Mouse (Mus musculus) hindbrain, embryonic 12.5 days (tissue): ENCODE measurements around the gene Pnlip. TPM values are rescaled to one million over a fixed set of nuclear protein-coding genes. Genes with fewer than 3 reads are reported as not detected.

ENCODE experiments used
- ATAC-seq: fragments of 200-750 bp; cut with Nextera tagmentation; 2 replicates; pipeline ENCODE4 v1.8.0; 2017; ENCODE audit warnings: moderate TSS enrichment; ENCODE audit not compliant: low FRiP score
- H3K27ac ChIP-seq: fragments of 300-500 bp; sonication (generic); 2 replicates; pipeline ENCODE4 v1.5.1; 2016; ENCODE audit warnings: mild to moderate bottlenecking
- H3K27me3 ChIP-seq: fragments of 300-500 bp; sonication (generic); 2 replicates; pipeline ENCODE4 v1.6.1; 2016; ENCODE audit warnings: mild to moderate bottlenecking
- H3K36me3 ChIP-seq: fragments of 300-500 bp; sonication (generic); 2 replicates; pipeline ENCODE4 v1.6.1; 2016; ENCODE audit warnings: mild to moderate bottlenecking
- H3K4me1 ChIP-seq: fragments of 300-500 bp; sonication (generic); 2 replicates; pipeline ENCODE4 v1.6.1; 2016
- H3K4me2 ChIP-seq: fragments of 300-500 bp; sonication (generic); replicated peaks from 2 replicates; pipeline ENCODE4 v1.6.1; 2016; ENCODE audit warnings: mild to moderate bottlenecking
- H3K4me3 ChIP-seq: fragments of 300-500 bp; sonication (generic); 2 replicates; pipeline ENCODE4 v1.5.1; 2016; ENCODE audit warnings: mild to moderate bottlenecking
- H3K9ac ChIP-seq: fragments of 300-500 bp; sonication (generic); 2 replicates; pipeline ENCODE4 v1.6.1; 2016; ENCODE audit warnings: mild to moderate bottlenecking, moderate library complexity
- H3K9me3 ChIP-seq: fragments of 300-500 bp; sonication (generic); replicated peaks from 2 replicates; pipeline ENCODE4 v1.6.1; 2016; ENCODE audit warnings: mild to moderate bottlenecking
- WGBS: fragments of 180-500 bp; shearing (Covaris S2); methylation state at CpG from one replicate; pipeline ENCODE4 v1.1.7; 2016; 5-methylcytosine and 5-hydroxymethylcytosine counted together
- polyA plus RNA-seq: library from polyadenylated mRNA; unstranded; fragments of >200 nt; fragmentation: Nextera tagmentation; extraction: Ambion mirVana; gene quantifications from 2 replicates; pipeline ENCODE4 v1.2.1, GENCODE M21; 2016

Pnlip gene
- polyA plus RNA-seq, 1 experiment from 2014 or later: 0.35 TPM

GRCm38 (mm10) chr19:58728445-58729031 is 76.2 kb downstream of the Pnlip start, which contains the start of gene Pnliprp1:
Gene Pnliprp1 (plus strand): TSS chr19:58728887.
- H3K27ac ChIP-seq: no peak within 1 kb of the TSS
- no peaks in the 10 kb centered on the region for H3K9me3 ChIP-seq
- no peak for ATAC-seq
- H3K36me3 ChIP-seq: no peaks in the 10 kb centered on the region
- no peak within 1 kb of the TSS for H3K4me3 ChIP-seq
- H3K27me3 ChIP-seq: no peaks in the 10 kb centered on the region
- no peaks in the 10 kb centered on the region for H3K4me1 ChIP-seq
- no peak within 1 kb of the TSS for H3K4me2 ChIP-seq
- WGBS: 60% methylated on average over 5 of the region's 5 CpGs
- no peak within 1 kb of the TSS for H3K9ac ChIP-seq

Other genes starting within 250 kb of the Pnlip start
- gene Gfra1, start 196.6 kb upstream of the Pnlip start, polyA plus RNA-seq: 59.8 and 65.1 TPM in 2 replicates
- not detected in 2 replicates for gene Ccdc172, start 140.5 kb upstream of the Pnlip start, polyA plus RNA-seq
- not detected in 2 replicates for gene Pnliprp1, start 76.4 kb downstream of the Pnlip start, polyA plus RNA-seq
- not detected in 2 replicates for gene Pnliprp2, start 107.2 kb downstream of the Pnlip start, polyA plus RNA-seq
- gene 1700019N19Rik, start 142.0 kb downstream of the Pnlip start, polyA plus RNA-seq: not detected in 2 replicates